Mouse (Mus musculus) thymus, adult 2 months (tissue): ENCODE results near the gene Apex1.
"Not testable (repeated sequence)": the region's sequence is repeated elsewhere in the genome, so short reads cannot be mapped to it uniquely, and the experiment has no call there.

Experiments used
- CTCF ChIP-seq: fragments of 200-500 bp; IDR thresholded peaks from 2 replicates; pipeline ENCODE4 v1.5.1; 2012; ENCODE audit warnings: mild to moderate bottlenecking, control low read depth, low read length, moderate library complexity, borderline replicate concordance; ENCODE audit not compliant: control insufficient read depth, poor library complexity, insufficient read depth; ENCODE audit errors: extremely low read depth
- POLR2A ChIP-seq: fragments of 200-500 bp; IDR thresholded peaks from 2 replicates; pipeline ENCODE4 v1.6.1; 2012; ENCODE audit warnings: mild to moderate bottlenecking, low read length, control low read depth, moderate library complexity; ENCODE audit not compliant: control insufficient read depth, poor library complexity, insufficient read depth; ENCODE audit errors: extremely low read depth

DNA sequence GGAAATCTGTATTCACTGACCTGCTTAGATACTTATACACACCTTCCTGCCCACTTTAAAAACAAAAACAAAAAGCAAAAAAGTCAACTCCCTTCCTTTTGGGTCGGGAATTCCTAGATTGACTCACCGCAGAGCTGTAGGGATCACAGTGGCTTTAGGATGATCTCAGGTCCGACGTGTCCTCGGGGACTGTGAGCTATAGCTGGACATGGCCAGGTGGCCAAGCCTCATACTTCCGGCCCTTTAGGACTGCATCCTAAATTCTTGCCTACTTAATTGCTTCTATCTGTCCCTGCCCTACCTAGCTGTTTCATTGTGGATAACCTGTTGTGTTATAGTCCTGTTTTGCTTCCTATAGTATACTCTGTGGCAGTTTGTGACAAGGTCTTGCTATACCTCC lies 20.3 kb downstream of the Apex1 start:
- TF ChIP-seq CTCF, POLR2A: not testable (repeated sequence)
